Mouse (Mus musculus) embryonic stem cell, embryonic (primary cell): ENCODE measurements around the gene Cnep1r1.

Experiments
- CTCF ChIA-PET, 4 experiments: fragments of 300-600 bp in 2 of 4; fragments of 350-600 bp in 2 of 4; sonication (Branson Sonifier 250); formaldehyde crosslinking; loops; one replicate each; lab custom pipeline; 2022; ENCODE audit warnings: inconsistent platforms in 2 of 4; lab: Charles Lee
- POLR2A ChIA-PET, 4 experiments: fragments of 300-600 bp in 2 of 4; fragments of 350-600 bp in 2 of 4; sonication (Branson Sonifier 250); formaldehyde crosslinking; loops; one replicate each; lab custom pipeline; 2022; ENCODE audit warnings: antibody characterized with exemption in 4 of 4, inconsistent platforms in 1 of 4; lab: Charles Lee

The Cnep1r1 gene

GRCm38 (mm10) chr8:88160237-88160995 is 41.8 kb downstream of the Cnep1r1 start:
- ChIA-PET POLR2A (interaction anchor here in 1 of 4 experiments (0.7 to 2.3 kb wide), 3 partner anchors 9 to 42 kb away, joined by 3 to 10 read pairs (median 5); partner anchors contain the start of gene Cnep1r1), CTCF (interaction anchor here (0.5 to 2.8 kb wide), 11 partner anchors 8 to 122 kb away, joined by 3 to 22 read pairs (median 4); partner anchors contain the start of gene Cnep1r1 (in 1 of the 4))

DNA sequence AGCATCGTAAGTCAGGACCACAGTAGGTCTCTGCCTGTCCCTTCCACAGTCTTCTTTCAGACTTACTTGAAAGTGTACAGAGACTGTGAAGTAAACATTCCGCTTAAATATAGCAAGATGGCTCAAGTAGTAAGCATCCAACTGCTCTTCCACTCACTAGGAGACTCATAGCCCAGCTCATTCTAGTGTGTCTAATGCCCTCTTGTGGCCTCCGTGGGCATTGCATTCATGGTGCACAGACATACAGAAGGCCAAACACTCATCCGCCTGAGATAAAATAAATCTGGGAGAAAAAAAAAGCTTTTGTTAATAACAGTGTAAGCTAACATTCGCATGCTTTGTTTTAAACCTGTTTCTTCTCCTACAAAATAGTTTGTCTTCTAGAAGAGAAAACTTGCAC is 42.9 kb downstream of the Cnep1r1 start:
- CTCF ChIA-PET = interaction anchor here (0.5 to 2.8 kb wide), 35 partner anchors 9 to 643 kb away, joined by 3 to 22 read pairs (median 3); partner anchors contain the start of genes Heatr3 (in 2 of the 4) and Cnep1r1 (in 1 of the 4)
- POLR2A ChIA-PET = interaction anchor here in 2 of 4 experiments (0.6 to 2.3 kb wide), 9 partner anchors 10 to 62 kb away, joined by 3 to 10 read pairs (median 4); partner anchors contain the start of gene Cnep1r1 (in 1 of the 2)

GRCm38 (mm10) chr8:88175264-88175663 is 56.7 kb downstream of the Cnep1r1 start:
- ChIA-PET POLR2A (no interaction called here), CTCF (no interaction called here)

DNA sequence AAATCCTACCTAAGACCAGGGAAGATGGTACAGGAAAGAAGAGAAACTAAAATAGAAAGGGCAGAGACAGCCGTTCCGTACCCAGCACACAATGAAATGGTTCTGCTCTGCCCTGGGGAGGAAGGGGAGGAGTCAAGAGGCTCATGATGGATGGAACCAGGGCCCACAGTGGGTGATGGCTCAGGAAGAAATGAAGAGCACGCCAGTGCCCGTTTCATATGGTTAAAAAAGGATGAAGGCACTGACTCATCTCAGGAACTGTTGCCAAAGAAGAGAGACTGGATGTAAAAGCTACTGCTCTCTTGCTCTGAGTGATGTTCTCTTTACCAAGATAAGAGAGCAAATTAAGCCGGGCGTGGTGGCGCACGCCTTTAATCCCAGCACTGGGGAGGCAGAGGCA is 58.7 kb downstream of the Cnep1r1 start:
- POLR2A ChIA-PET = interaction anchor here in 1 of 4 experiments (0.6 to 1.1 kb wide), 4 partner anchors 11 to 124 kb away, joined by 3 to 4 read pairs (median 4); no protein-coding TSS in a partner anchor

DNA sequence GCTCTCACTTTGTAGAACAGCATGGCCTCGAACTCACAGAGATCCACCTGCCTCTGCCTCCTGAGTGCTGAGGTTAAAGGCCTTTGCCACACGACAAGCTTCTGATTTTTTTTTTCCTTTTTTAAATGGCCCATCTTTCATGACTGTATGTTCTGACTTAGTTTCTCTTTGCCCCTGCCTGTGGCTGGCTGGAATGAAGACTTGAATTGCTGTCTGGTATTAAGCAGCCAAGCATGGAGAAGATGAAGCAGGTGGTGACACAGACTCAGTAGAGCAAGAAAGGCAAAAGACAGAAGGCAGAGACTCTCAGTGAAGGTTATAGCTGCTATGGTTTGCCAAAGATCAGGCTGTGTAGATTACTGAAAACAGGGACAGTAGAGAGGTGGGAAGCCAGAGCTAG is 64.6 kb downstream of the Cnep1r1 start:
- CTCF ChIA-PET = no interaction called here
- POLR2A ChIA-PET = interaction anchor here in 1 of 4 experiments (0.5 kb wide), 1 partner anchor 150 kb away, joined by 3 read pairs; no protein-coding TSS in a partner anchor

More for the DNA sequence above, 58.7 kb downstream of the Cnep1r1 start:
- CTCF ChIA-PET = interaction anchor here in 2 of 4 experiments (0.6 kb wide), 3 partner anchors 520 to 643 kb away, joined by 3 to 4 read pairs (median 3); partner anchors contain the start of gene Cyld (in 1 of the 2)
